Comparison of ENCODE assay signal across 8 mouse cellular contexts in the genomic region with DNA sequence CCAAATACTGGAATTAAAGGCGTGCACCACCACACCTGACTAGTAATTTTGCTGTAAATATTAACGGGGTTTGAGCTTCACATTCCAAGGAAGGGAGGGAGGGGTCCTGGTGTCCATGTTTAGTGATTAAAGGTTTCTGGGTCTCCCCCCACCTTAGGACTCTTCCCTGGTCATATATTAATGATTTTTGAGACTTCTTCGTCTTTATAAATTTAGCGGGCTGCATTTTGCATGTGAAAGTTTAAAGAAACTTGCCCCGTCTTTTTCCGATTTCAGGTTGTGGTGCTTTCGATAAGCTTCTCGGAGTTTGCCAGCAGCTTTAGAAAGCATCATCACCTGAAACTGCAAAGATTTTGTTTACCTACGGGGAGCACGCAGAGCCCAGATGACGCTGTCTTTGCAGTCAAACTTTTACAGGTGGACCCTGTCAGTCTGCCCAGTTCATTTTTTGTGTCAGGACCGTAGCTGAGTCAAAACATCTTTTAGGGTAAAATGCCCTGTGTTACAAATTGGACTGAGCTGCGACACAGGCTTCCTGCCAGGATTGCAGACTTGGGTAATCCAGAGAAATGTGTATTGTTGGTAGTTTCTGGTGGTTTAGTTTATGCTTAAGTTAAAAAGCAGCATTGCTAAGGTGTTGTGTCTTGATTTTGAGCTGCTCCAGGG. TPM values are rescaled to one million over a fixed set of nuclear protein-coding genes. Genes with fewer than 3 reads are reported as not detected.
DNase-seq lines count a peak whose midpoint lies in the region; ATAC-seq and TF ChIP-seq lines count a peak whose summit lies in the region.

No protein-coding gene starts in this region.

- no peak for DNase-seq in spleen, adult 2 months (ENCODE audit: low read depth in 1 of 2, low spot score in 2 of 2)
- no peak for DNase-seq in spleen, postnatal 10 days (ENCODE audit: low spot score in 2 of 2)
- DNase-seq in midbrain, embryonic 14.5 days: no peak
- no peak for DNase-seq in embryo, embryonic 9.5 days (ENCODE audit: extremely low spot score)
- DNase-seq in gastrocnemius, postnatal 14 days: no peak

- no peaks in the 10 kb centered on the region for H3K9me3 ChIP-seq in intestine, postnatal 0 days (ENCODE audit: control insufficient read depth)
- no peaks in the 10 kb centered on the region for H3K9me3 ChIP-seq in midbrain, embryonic 14.5 days (ENCODE audit: control insufficient read depth, low read length)

- TF ChIP-seq POLR2A in spleen, adult 2 months (IDR thresholded peaks at IDR 0.05; ENCODE audit: low read depth, low read length): no peak
- no peak for TF ChIP-seq POLR2A in cortical plate, adult 2 months (IDR thresholded peaks at IDR 0.05; ENCODE audit: extremely low read depth, insufficient read depth, low read length)

- peak overlapping the region; percentile 93 for H3K27ac ChIP-seq in spleen, adult 2 months (ENCODE audit: insufficient read depth, low read length)
- no peak overlapping the region for H3K27ac ChIP-seq in cortical plate, adult 2 months (ENCODE audit: insufficient read depth, low read length)
- H3K27ac ChIP-seq in intestine, postnatal 0 days (ENCODE audit: low read depth, low read length): no peak overlapping the region
- H3K27ac ChIP-seq in midbrain, embryonic 14.5 days (replicated peaks; ENCODE audit: low read depth, low read length): no peak overlapping the region

- peaks cover 14% of the 10 kb centered on the region; the same call in 1 of the 2 replicates for H3K4me1 ChIP-seq in spleen, adult 2 months (ENCODE audit: control insufficient read depth, insufficient read depth, insufficient read length)
- peaks cover 4% of the 10 kb centered on the region; the same call in 1 of the 2 replicates for H3K4me1 ChIP-seq in cortical plate, adult 2 months (ENCODE audit: control insufficient read depth, insufficient read depth, low read length)
- peaks cover 7% of the 10 kb centered on the region for H3K4me1 ChIP-seq in intestine, postnatal 0 days (replicated peaks; ENCODE audit: control insufficient read depth, insufficient read depth, low read length)
- H3K4me1 ChIP-seq in midbrain, embryonic 14.5 days (ENCODE audit: control insufficient read depth, insufficient read depth, low read length): peaks cover 45% of the 10 kb centered on the region

- no peaks in the 10 kb centered on the region for H3K27me3 ChIP-seq in spleen, adult 2 months (ENCODE audit: control insufficient read depth, insufficient read depth, low read length)
- H3K27me3 ChIP-seq in intestine, postnatal 0 days (replicated peaks; ENCODE audit: control insufficient read depth, insufficient read depth, low read length): no peaks in the 10 kb centered on the region
- no peaks in the 10 kb centered on the region for H3K27me3 ChIP-seq in midbrain, embryonic 14.5 days (ENCODE audit: control insufficient read depth, insufficient read depth, low read length)

- TF ChIP-seq CTCF in spleen, adult 2 months (IDR thresholded peaks at IDR 0.05; ENCODE audit: extremely low read depth, insufficient read depth, insufficient read length, insufficient replicate concordance): no peak
- TF ChIP-seq CTCF in cortical plate, adult 2 months (IDR thresholded peaks at IDR 0.05; ENCODE audit: extremely low read depth, insufficient read depth, low read length): no peak
- TF ChIP-seq CTCF in intestine, postnatal 0 days (IDR thresholded peaks at IDR 0.05; ENCODE audit: low read depth): no peak

- H3K9ac ChIP-seq in intestine, postnatal 0 days (ENCODE audit: low read depth, low read length): no peak overlapping the region
- H3K9ac ChIP-seq in midbrain, embryonic 14.5 days (replicated peaks; ENCODE audit: low read length): peak overlapping the region; percentile 13; the same call in 1 of the 2 replicates

- ATAC-seq in intestine, postnatal 0 days: no peak
- ATAC-seq in midbrain, embryonic 14.5 days (ENCODE audit: low FRiP score, low TSS enrichment): no peak
- no peak for ATAC-seq in megakaryocyte progenitor cell, adult 5-6 weeks (replicated peaks; ENCODE audit: poor library complexity)

- 59% methylated on average over 13 of the region's 13 CpGs for WGBS in spleen, adult 2 months
- 55% methylated on average over 13 of the region's 13 CpGs for WGBS in intestine, postnatal 0 days
- WGBS in midbrain, embryonic 14.5 days: 81% methylated on average over 13 of the region's 13 CpGs

- peak overlapping the region; percentile 66 for H3K4me3 ChIP-seq in spleen, adult 2 months (ENCODE audit: extremely low read depth, insufficient read depth, insufficient read length)
- peak overlapping the region; percentile 15 for H3K4me3 ChIP-seq in cortical plate, adult 2 months (ENCODE audit: insufficient read depth, low read length)
- H3K4me3 ChIP-seq in intestine, postnatal 0 days (ENCODE audit: low read depth, low read length): peak overlapping the region; percentile 31
- peak overlapping the region; percentile 98 for H3K4me3 ChIP-seq in midbrain, embryonic 14.5 days (replicated peaks; ENCODE audit: low read depth, low read length)

- H3K36me3 ChIP-seq in spleen, adult 2 months (ENCODE audit: control insufficient read depth, insufficient read depth, low read length): peaks cover 40% of the 10 kb centered on the region
- peaks cover 3% of the 10 kb centered on the region; the same call in 1 of the 2 replicates for H3K36me3 ChIP-seq in intestine, postnatal 0 days (ENCODE audit: control insufficient read depth, insufficient read depth)
- H3K36me3 ChIP-seq in midbrain, embryonic 14.5 days (ENCODE audit: control insufficient read depth, insufficient read depth, low read length): peaks cover 32% of the 10 kb centered on the region

- H3K4me2 ChIP-seq in intestine, postnatal 0 days (replicated peaks; ENCODE audit: low read depth): peak overlapping the region; percentile 62
- H3K4me2 ChIP-seq in midbrain, embryonic 14.5 days (ENCODE audit: low read length): peak overlapping the region; percentile 95

- intact Hi-C loops in gastrocnemius, postnatal 14 days (cut with DNase I; ENCODE audit: low total_unique reads): no loop called here

RNA-seq across cellular contexts. Expression of gene Btg1, which starts 5.3 kb away (rescaled TPM):
- 139 and 152 TPM in 2 replicates for polyA plus RNA-seq in spleen, adult 2 months (2012; rRNA removed)
- polyA plus RNA-seq in cortical plate, adult 2 months (2012; rRNA removed): 16.8 and 18.6 TPM in 2 replicates
- 29.5 and 30.1 TPM in 2 replicates for polyA plus RNA-seq in intestine, postnatal 0 days (2015; fragmentation: Nextera tagmentation; extraction: Ambion mirVana)
- 66.7 and 70.7 TPM in 2 replicates for polyA plus RNA-seq in midbrain, embryonic 14.5 days (2014; fragmentation: Nextera tagmentation; extraction: Ambion mirVana)
- 10 to 100 TPM; 27.3 to 31.1 TPM for total RNA-seq in gastrocnemius, postnatal 14 days (2021)
- 35.2 and 37.5 TPM in 2 replicates for total RNA-seq in megakaryocyte progenitor cell, adult 5-6 weeks (2015)
- total RNA-seq in megakaryocyte progenitor cell, adult 5-6 weeks (2017): 31.5 and 34.6 TPM in 2 replicates

Comparison
In these comparisons a context has a peak if more than half of its experiments do, and no peak if none do; other contexts are left out.
1. H3K4me3 ChIP-seq: peak in every context shown above with its lines; median percentile 98 in midbrain, embryonic 14.5 days; 66 in spleen, adult 2 months; 31 in intestine, postnatal 0 days; 15 in cortical plate, adult 2 months.